Mouse (Mus musculus) heart, embryonic 12.5 days (tissue): ENCODE measurements around the gene Exoc3l4. TPM values are rescaled to one million over a fixed set of nuclear protein-coding genes. Genes with fewer than 3 reads are reported as not detected.
A peak's percentile ranks its signal among the peaks of the same experiment; 100 is the strongest.

ENCODE experiments used
- ATAC-seq: fragments of 200-750 bp; cut with Nextera tagmentation; 2 replicates; pipeline ENCODE4 v1.8.0; 2017; ENCODE audit warnings: moderate TSS enrichment, moderate library complexity; ENCODE audit not compliant: insufficient number of reproducible peaks, low FRiP score
- H3K27ac ChIP-seq: fragments of 300-500 bp; sonication (generic); 2 replicates; pipeline ENCODE4 v1.5.1; 2016; ENCODE audit warnings: mild to moderate bottlenecking, moderate library complexity; ENCODE audit not compliant: poor library complexity, severe bottlenecking
- H3K27me3 ChIP-seq: fragments of 300-500 bp; sonication (generic); replicated peaks from 2 replicates; pipeline ENCODE4 v1.6.1; 2016; ENCODE audit warnings: mild to moderate bottlenecking, moderate library complexity
- H3K36me3 ChIP-seq: fragments of 300-500 bp; sonication (generic); 2 replicates; pipeline ENCODE4 v1.6.1; 2016; ENCODE audit warnings: mild to moderate bottlenecking, moderate library complexity
- H3K4me1 ChIP-seq: fragments of 300-500 bp; sonication (generic); replicated peaks from 2 replicates; pipeline ENCODE4 v1.6.1; 2016; ENCODE audit warnings: mild to moderate bottlenecking
- H3K4me2 ChIP-seq: fragments of 300-500 bp; sonication (generic); 2 replicates; pipeline ENCODE4 v1.6.1; 2016; ENCODE audit warnings: mild to moderate bottlenecking, moderate library complexity
- H3K4me3 ChIP-seq: fragments of 300-500 bp; sonication (generic); 2 replicates; pipeline ENCODE4 v1.5.1; 2016; ENCODE audit warnings: mild to moderate bottlenecking
- H3K9ac ChIP-seq: fragments of 300-500 bp; sonication (generic); 2 replicates; pipeline ENCODE4 v1.6.1; 2016; ENCODE audit warnings: mild to moderate bottlenecking, moderate library complexity
- H3K9me3 ChIP-seq: fragments of 300-500 bp; sonication (generic); replicated peaks from 2 replicates; pipeline ENCODE4 v1.6.1; 2016; ENCODE audit warnings: mild to moderate bottlenecking, moderate library complexity
- WGBS: fragments of 180-500 bp; shearing (Covaris S2); methylation state at CpG from one replicate; pipeline ENCODE4 v1.1.7; 2016; 5-methylcytosine and 5-hydroxymethylcytosine counted together
- polyA plus RNA-seq: library from polyadenylated mRNA; unstranded; fragments of >200 nt; fragmentation: Nextera tagmentation; extraction: Ambion mirVana; gene quantifications from 2 replicates; pipeline ENCODE4 v1.2.1, GENCODE M21; 2016

Gene Exoc3l4
- polyA plus RNA-seq, 1 experiment from 2014 or later: 8.5 TPM

DNA sequence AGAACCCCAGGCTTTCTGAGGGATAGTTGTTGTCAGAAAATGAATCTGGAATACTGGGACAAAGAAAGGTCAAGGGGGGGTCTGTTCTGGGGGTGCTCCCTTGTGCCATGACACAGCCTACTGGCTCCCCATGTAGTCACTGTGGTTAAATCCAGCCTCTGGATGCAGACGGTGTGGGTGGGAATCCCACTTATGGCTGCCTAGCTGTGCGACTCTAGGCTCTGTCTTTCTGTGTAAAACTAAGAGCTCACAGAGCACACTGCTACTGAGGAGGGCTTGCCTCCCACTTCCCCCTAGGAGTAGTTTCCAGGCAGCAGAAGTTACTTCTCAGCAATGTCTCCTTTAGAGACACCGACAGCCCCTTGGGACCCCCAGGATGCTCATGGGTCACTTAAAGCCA is 19.4 kb downstream of the Exoc3l4 start:
- H3K9me3 ChIP-seq: 0 out of 2 replicates have a peak, but pooled peaks cover 4% of the 10 kb centered on the region
- H3K4me3 ChIP-seq: no peak overlapping the region
- H3K27me3 ChIP-seq: peaks cover 76% of the 10 kb centered on the region
- peaks cover 59% of the 10 kb centered on the region for H3K4me1 ChIP-seq
- no peaks in the 10 kb centered on the region for H3K36me3 ChIP-seq
- no peak overlapping the region for H3K9ac ChIP-seq
- H3K27ac ChIP-seq: no peak overlapping the region
- H3K4me2 ChIP-seq: no peak overlapping the region
- no peak for ATAC-seq
- 81% methylated on average over 3 of the region's 3 CpGs for WGBS

DNA sequence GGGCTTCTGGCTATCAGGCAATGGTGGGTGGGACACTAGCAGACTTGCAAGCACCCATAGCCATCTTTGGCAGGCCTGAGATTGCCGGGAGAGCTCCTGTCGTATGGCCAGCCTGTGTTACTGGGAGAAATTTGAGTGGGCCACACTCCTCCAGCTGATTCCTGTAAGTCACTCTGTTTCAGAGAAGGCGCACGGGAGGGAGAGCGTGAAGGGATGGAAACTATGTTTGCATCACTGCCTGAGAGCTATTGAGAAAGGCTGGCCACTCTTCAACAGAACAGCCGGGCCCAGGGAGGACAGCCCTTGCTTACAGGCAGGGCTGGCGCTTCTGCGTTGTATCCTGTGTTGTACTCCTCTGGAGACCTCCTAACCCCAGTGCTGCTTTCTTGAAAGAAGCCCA is 19.8 kb downstream of the Exoc3l4 start:
- Histone ChIP-seq H3K27ac (no peak overlapping the region), H3K27me3 (peaks cover 76% of the 10 kb centered on the region)
- ATAC-seq: no peak

DNA sequence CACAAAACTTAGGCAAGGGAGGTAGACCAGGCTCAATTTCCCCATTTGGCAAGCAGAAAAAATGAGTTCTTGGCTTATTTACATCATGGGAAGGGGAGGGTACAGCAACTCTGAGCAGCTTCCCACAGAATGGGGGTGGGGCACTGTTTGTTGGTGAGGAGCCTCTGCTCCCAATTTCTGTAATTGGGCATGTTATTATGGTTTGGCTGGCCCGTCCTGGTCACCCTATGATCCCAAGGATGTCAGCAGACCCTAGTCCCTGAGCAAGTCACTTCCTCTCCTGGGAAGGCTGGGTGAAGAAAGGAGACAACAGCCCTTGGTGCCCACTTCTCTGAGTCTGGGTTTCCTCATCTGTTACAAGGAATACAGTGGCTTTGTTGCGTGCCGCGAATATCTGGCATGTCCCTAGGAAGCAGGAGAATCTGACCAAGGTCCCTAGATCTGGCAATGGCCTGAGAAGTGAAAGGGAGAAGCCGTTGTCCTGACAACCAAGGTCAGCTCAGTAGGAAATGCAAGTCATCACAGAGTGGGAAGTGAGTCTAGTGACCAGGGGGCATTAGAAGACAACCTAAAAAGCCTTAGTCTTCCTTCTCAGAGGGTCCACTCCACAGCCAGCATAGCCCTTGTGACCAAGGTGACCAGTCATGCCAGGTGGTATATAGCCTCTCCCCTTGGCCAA is 20.5 kb downstream of the Exoc3l4 start:
- Histone ChIP-seq H3K4me2 (no peak overlapping the region), H3K9me3 (0 out of 2 replicates have a peak, but pooled peaks cover 4% of the 10 kb centered on the region), H3K27ac (no peak overlapping the region), H3K36me3 (no peaks in the 10 kb centered on the region), H3K9ac (no peak overlapping the region), H3K4me1 (peaks cover 54% of the 10 kb centered on the region), H3K4me3 (no peak overlapping the region), H3K27me3 (peaks cover 76% of the 10 kb centered on the region)
- no peak for ATAC-seq
- 60% methylated on average over 5 of the region's 5 CpGs for WGBS

More for the DNA sequence above, 19.8 kb downstream of the Exoc3l4 start:
- Histone ChIP-seq H3K4me1 (peaks cover 54% of the 10 kb centered on the region), H3K4me2 (no peak overlapping the region; the same call in 1 of the 2 replicates), H3K9me3 (0 out of 2 replicates have a peak, but pooled peaks cover 4% of the 10 kb centered on the region), H3K36me3 (no peaks in the 10 kb centered on the region), H3K9ac (no peak overlapping the region), H3K4me3 (no peak overlapping the region)
- WGBS: 55% methylated on average over 8 of the region's 8 CpGs

- H3K4me2 ChIP-seq: no peak overlapping the region
- no peaks in the 10 kb centered on the region for H3K36me3 ChIP-seq
- H3K9ac ChIP-seq: no peak overlapping the region
- H3K9me3 ChIP-seq: 0 out of 2 replicates have a peak, but pooled peaks cover 4% of the 10 kb centered on the region
- H3K27ac ChIP-seq: no peak overlapping the region
- WGBS: 80% methylated on average over 6 of the region's 6 CpGs
- ATAC-seq: no peak
- peaks cover 79% of the 10 kb centered on the region for H3K27me3 ChIP-seq
- no peak overlapping the region for H3K4me3 ChIP-seq
- peaks cover 54% of the 10 kb centered on the region for H3K4me1 ChIP-seq
Measured at GRCm38 (mm10) chr12:111438850-111439249, 22.0 kb downstream of the Exoc3l4 start.

GRCm38 (mm10) chr12:111440701-111441373 is 24.0 kb downstream of the Exoc3l4 start:
- Histone ChIP-seq H3K27me3 (peaks cover 90% of the 10 kb centered on the region), H3K4me1 (peaks cover 48% of the 10 kb centered on the region), H3K27ac (no peak overlapping the region), H3K9me3 (0 out of 2 replicates have a peak, but pooled peaks cover 4% of the 10 kb centered on the region), H3K4me2 (no peak overlapping the region), H3K9ac (no peak overlapping the region), H3K36me3 (no peaks in the 10 kb centered on the region), H3K4me3 (no peak overlapping the region)
- no peak for ATAC-seq
- WGBS: 88% methylated on average over 9 of the region's 9 CpGs

GRCm38 (mm10) chr12:111441523-111441922 is 24.7 kb downstream of the Exoc3l4 start:
- H3K9ac ChIP-seq: no peak overlapping the region
- peaks cover 92% of the 10 kb centered on the region for H3K27me3 ChIP-seq
- 0 out of 2 replicates have a peak, but pooled peaks cover 4% of the 10 kb centered on the region for H3K9me3 ChIP-seq
- 63% methylated on average over 3 of the region's 3 CpGs for WGBS
- peaks cover 46% of the 10 kb centered on the region for H3K4me1 ChIP-seq
- no peak overlapping the region for H3K27ac ChIP-seq
- H3K4me3 ChIP-seq: no peak overlapping the region
- H3K36me3 ChIP-seq: no peaks in the 10 kb centered on the region
- no peak overlapping the region for H3K4me2 ChIP-seq
- ATAC-seq: no peak

DNA sequence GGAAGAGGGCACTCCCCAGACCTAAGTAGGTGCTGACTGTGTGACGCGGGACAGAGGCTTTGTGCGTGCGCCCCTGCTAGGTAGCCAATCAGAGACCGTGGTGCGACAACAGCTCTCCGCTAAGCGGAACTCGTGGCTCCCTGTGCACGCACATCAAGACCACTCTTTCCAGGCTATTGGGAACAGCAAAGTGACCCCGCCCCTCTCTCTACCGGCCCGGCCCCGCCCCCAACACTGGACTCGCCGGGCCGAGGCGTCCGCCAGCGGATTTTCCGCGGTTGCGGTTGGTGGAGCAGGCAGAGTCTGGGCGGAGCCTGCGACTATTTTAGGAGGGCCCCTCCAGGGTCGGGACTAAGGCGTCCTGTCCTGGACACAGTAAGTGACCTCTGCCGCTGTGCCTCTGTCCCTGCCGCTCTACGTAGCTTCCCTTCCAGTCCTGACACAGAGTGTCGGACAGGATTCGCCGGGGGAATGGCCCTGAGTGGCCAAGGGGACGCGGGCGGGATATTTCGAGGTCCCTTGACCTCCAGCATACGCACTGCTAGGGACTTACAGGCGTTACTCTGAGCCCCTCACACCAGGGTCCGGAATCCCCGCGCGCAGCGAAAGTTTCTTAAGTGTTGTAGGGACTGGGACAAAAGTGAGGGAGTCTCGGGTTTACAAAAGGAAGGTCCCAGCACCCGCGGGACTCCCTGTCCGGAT is 25.6 kb downstream of the Exoc3l4 start, which contains the start of gene Tnfaip2:
TSS of gene Tnfaip2 (plus strand) at position 161 of the 702 bp plus-strand sequence.
- Histone ChIP-seq H3K4me3 (peak within 1 kb of the TSS; percentile 49), H3K27me3 (peaks cover 92% of the 10 kb centered on the region), H3K4me1 (peaks cover 43% of the 10 kb centered on the region), H3K9me3 (0 out of 2 replicates have a peak, but pooled peaks cover 4% of the 10 kb centered on the region), H3K27ac (no peak within 1 kb of the TSS), H3K36me3 (no peaks in the 10 kb centered on the region), H3K9ac (peak within 1 kb of the TSS; percentile 54), H3K4me2 (peak within 1 kb of the TSS; percentile 78)
- WGBS: under 1% methylated on average over 48 of the region's 48 CpGs
- peak; percentile 89 for ATAC-seq

DNA sequence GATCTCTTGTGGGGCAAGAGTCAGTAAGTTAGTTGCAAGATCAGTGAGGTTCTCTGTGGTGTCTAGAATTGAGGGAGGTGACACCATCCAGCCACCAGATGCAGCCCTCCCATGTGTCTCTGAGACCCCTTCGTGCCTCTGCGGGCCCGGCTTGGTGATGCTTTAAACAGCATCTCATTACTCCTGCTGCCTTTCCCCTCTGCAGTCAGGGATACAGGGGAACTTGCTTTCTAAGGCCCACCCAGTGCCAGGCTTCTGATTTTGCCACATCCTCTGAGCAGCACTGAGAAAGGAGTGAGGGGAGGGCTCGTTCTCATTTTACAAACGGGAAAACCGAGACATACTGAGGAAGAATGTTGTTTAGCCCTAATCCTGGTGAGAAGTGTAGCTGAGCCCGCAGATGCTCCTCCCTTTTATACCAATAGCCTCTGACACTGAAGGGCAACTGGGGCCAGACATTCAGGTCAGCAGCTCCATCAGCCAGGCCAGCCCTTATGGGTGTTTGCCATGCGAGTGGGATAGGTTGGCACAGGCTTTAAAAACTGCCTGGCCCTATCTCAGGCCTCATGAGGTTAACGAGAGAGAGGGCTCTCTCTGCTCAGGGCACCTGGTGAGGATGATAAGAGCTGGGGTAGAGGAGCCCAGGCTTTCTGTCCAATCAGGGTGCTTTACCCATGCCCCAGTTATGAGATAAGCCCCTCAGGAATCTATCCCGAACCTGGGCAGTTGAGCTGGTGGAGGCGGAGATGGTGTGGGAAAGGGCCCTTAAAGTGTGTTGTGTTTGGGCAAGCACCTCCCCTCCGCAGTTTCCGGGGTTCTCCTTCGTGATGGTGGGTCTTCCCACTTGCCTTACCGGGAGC is 26.4 kb downstream of the Exoc3l4 start:
- H3K27ac ChIP-seq: no peak overlapping the region
- no peaks in the 10 kb centered on the region for H3K36me3 ChIP-seq
- H3K9me3 ChIP-seq: 0 out of 2 replicates have a peak, but pooled peaks cover 4% of the 10 kb centered on the region
- 16% methylated on average over 15 of the region's 15 CpGs for WGBS
- peak; percentile 61 for ATAC-seq
- peaks cover 48% of the 10 kb centered on the region for H3K4me1 ChIP-seq
- peaks cover 92% of the 10 kb centered on the region for H3K27me3 ChIP-seq
- peak overlapping the region; percentile 78 for H3K4me2 ChIP-seq
- H3K9ac ChIP-seq: peak overlapping the region; percentile 54
- H3K4me3 ChIP-seq: peak overlapping the region; percentile 49

GRCm38 (mm10) chr12:111443921-111444831 is 27.4 kb downstream of the Exoc3l4 start:
- no peaks in the 10 kb centered on the region for H3K36me3 ChIP-seq
- no peak overlapping the region for H3K27ac ChIP-seq
- H3K9me3 ChIP-seq: 0 out of 2 replicates have a peak, but pooled peaks cover 4% of the 10 kb centered on the region
- 36% methylated on average over 10 of the region's 10 CpGs for WGBS
- ATAC-seq: no peak
- H3K9ac ChIP-seq: no peak overlapping the region
- H3K4me1 ChIP-seq: peaks cover 57% of the 10 kb centered on the region
- peak overlapping the region; percentile 49 for H3K4me3 ChIP-seq
- H3K27me3 ChIP-seq: peaks cover 94% of the 10 kb centered on the region
- peak overlapping the region; percentile 78 for H3K4me2 ChIP-seq
